Mouse (Mus musculus) thymus, adult 2 months (tissue): ENCODE results near the gene Olfr259.

Experiments used
- CTCF ChIP-seq: fragments of 200-500 bp; IDR thresholded peaks from 2 replicates; pipeline ENCODE4 v1.5.1; 2012; ENCODE audit warnings: mild to moderate bottlenecking, control low read depth, low read length, moderate library complexity, borderline replicate concordance; ENCODE audit not compliant: control insufficient read depth, poor library complexity, insufficient read depth; ENCODE audit errors: extremely low read depth
- POLR2A ChIP-seq: fragments of 200-500 bp; IDR thresholded peaks from 2 replicates; pipeline ENCODE4 v1.6.1; 2012; ENCODE audit warnings: mild to moderate bottlenecking, low read length, control low read depth, moderate library complexity; ENCODE audit not compliant: control insufficient read depth, poor library complexity, insufficient read depth; ENCODE audit errors: extremely low read depth

DNA sequence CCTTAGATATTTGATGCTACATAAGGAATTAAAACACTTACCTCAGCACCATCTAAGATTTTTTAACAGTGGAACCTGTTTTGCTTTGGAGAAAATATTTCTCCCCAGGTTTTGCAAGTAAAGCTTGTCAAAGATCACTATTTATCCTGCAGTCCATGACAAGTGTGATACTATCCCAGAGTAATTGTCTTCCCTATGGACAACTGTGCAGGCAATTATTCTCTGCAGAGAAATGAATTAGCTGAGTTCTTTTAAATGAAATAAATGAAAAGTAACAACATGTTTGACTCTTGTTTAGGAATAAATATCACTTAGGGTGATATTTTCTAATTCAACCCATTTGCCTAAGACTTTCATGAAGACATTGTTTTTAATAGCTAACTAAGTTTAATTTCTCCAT lies 38.2 kb upstream of the Olfr259 start, which contains the start of gene Olfr1111:
- TF ChIP-seq CTCF: no peak
- no peak for TF ChIP-seq POLR2A
